Mouse (Mus musculus): Measurements from ENCODE around the gene Gm5129. TPM values are rescaled to one million over a fixed set of nuclear protein-coding genes. Genes with fewer than 3 reads are reported as not detected.

The Gm5129 gene
- polyA plus RNA-seq, 1 experiment from 2014 or later = not detected

DNA sequence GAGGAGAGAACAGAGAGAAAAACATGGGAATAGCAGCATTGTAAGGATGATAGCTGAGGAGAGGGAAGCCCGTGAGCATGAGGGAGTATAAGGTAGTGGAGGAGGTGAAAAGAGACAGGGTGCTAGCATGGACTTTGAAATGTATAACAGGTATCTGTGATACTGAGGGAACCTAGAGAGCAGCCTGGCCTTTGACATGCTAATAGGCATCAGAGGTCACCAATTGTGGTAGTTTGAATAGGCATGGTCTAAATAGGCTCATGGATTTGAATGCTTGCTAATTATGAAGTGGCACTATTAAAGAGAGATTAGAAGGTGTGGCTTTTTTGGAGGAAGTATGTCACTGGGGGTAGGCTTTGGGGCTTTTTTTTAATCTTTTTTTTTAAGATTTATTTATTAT, 22.8 kb downstream of the Gm5129 start:
- Histone ChIP-seq H3K27me3 (no peaks in the 10 kb centered on the region), H3K4me3 (no peak overlapping the region), H3K27ac (no peak overlapping the region), H3K4me2 (no peak overlapping the region), H3K36me3 (no peaks in the 10 kb centered on the region), H3K9ac (no peak overlapping the region), H3K4me1 (no peaks in the 10 kb centered on the region), H3K9me3 (no peaks in the 10 kb centered on the region)
- no peak for ATAC-seq (ENCODE audit: borderline replicate concordance, extremely low read depth, low FRiP score, low TSS enrichment)
- WGBS = 65% methylated on average over 1 of the region's 1 CpGs

DNA sequence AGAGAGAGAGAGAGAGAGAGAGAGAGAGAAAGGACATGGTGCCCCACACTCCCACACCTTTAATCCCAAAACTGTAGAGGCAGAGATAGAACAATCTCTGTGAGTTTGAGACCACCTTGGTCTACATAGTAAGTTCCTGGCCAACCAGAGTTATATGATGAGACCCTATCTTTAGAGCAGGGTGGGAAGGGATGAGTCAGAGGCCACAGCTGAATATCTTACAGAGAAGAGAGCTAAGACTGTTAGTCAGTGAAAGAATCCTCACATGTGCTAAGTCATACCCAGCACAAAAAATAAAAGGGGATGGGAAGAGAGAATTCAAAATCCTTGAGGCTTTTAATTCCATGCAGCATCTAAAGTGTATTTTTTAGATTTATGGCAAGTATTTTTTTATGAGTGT, 24.1 kb downstream of the Gm5129 start:
- no peak overlapping the region for H3K4me2 ChIP-seq
- no peaks in the 10 kb centered on the region for H3K9me3 ChIP-seq

GRCm38 (mm10) chr5:29708258-29708657, 27.5 kb downstream of the Gm5129 start:
- no peaks in the 10 kb centered on the region for H3K36me3 ChIP-seq
- H3K4me2 ChIP-seq = no peak overlapping the region
- no peaks in the 10 kb centered on the region for H3K4me1 ChIP-seq
- 5% methylated on average over 5 of the region's 5 CpGs for WGBS
- H3K27ac ChIP-seq = peak overlapping the region; percentile 71
- no peaks in the 10 kb centered on the region for H3K9me3 ChIP-seq
- H3K27me3 ChIP-seq = no peaks in the 10 kb centered on the region
- H3K4me3 ChIP-seq = no peak overlapping the region
- ATAC-seq (ENCODE audit: borderline replicate concordance, extremely low read depth, low FRiP score, low TSS enrichment) = peak; percentile 62; the same call in 1 of the 2 replicates
- H3K9ac ChIP-seq = no peak overlapping the region

More for the DNA sequence above, 24.1 kb downstream of the Gm5129 start:
- Histone ChIP-seq H3K4me3 (no peak overlapping the region), H3K9ac (no peak overlapping the region), H3K4me1 (no peaks in the 10 kb centered on the region), H3K36me3 (no peaks in the 10 kb centered on the region), H3K27me3 (no peaks in the 10 kb centered on the region), H3K27ac (no peak overlapping the region)
- ATAC-seq (ENCODE audit: borderline replicate concordance, extremely low read depth, low FRiP score, low TSS enrichment) = no peak

- Histone ChIP-seq H3K4me1 (no peaks in the 10 kb centered on the region), H3K4me2 (no peak overlapping the region), H3K9ac (no peak overlapping the region), H3K4me3 (no peak overlapping the region), H3K36me3 (no peaks in the 10 kb centered on the region), H3K9me3 (no peaks in the 10 kb centered on the region), H3K27me3 (no peaks in the 10 kb centered on the region), H3K27ac (no peak overlapping the region)
- no peak for ATAC-seq (ENCODE audit: borderline replicate concordance, extremely low read depth, low FRiP score, low TSS enrichment)
- WGBS = 69% methylated on average over 4 of the region's 4 CpGs
These were observed 28.5 kb downstream of the Gm5129 start for GRCm38 (mm10) chr5:29707241-29707640.

GRCm38 (mm10) chr5:29699520-29700202, 36.1 kb downstream of the Gm5129 start:
- Histone ChIP-seq H3K27me3 (no peaks in the 10 kb centered on the region), H3K9me3 (no peaks in the 10 kb centered on the region), H3K4me3 (no peak overlapping the region), H3K36me3 (no peaks in the 10 kb centered on the region), H3K4me2 (no peak overlapping the region), H3K9ac (no peak overlapping the region), H3K4me1 (no peaks in the 10 kb centered on the region), H3K27ac (no peak overlapping the region)
- ATAC-seq (ENCODE audit: borderline replicate concordance, extremely low read depth, low FRiP score, low TSS enrichment) = no peak
- 74% methylated on average over 2 of the region's 2 CpGs for WGBS

DNA sequence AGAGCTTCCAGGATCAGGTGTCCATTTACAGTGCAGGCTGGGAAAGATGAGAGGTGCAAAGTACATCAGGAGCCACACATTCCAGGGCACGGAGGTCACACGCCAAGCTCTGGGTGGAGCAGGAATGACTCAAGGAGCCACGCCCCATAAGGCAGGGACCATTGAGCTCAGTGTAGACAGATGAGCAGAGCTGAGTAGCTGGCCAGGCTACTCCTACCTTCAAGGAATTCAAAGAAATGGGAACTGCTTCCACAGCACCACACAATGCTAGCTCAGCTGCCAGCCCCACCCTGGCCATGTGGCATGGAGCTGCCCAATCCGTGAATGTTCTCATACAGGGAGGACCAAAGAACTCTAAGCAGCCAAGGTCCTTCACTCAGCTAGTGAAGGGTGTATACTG, 37.2 kb downstream of the Gm5129 start:
- H3K36me3 ChIP-seq = no peaks in the 10 kb centered on the region
- no peak overlapping the region for H3K27ac ChIP-seq
- no peaks in the 10 kb centered on the region for H3K9me3 ChIP-seq
- peak; percentile 35; the same call in 1 of the 2 replicates for ATAC-seq (ENCODE audit: borderline replicate concordance, extremely low read depth, low FRiP score, low TSS enrichment)
- H3K4me1 ChIP-seq = no peaks in the 10 kb centered on the region
- no peak overlapping the region for H3K4me3 ChIP-seq
- H3K27me3 ChIP-seq = no peaks in the 10 kb centered on the region
- no peak overlapping the region for H3K9ac ChIP-seq
- WGBS = 65% methylated on average over 4 of the region's 4 CpGs
- H3K4me2 ChIP-seq = no peak overlapping the region

DNA sequence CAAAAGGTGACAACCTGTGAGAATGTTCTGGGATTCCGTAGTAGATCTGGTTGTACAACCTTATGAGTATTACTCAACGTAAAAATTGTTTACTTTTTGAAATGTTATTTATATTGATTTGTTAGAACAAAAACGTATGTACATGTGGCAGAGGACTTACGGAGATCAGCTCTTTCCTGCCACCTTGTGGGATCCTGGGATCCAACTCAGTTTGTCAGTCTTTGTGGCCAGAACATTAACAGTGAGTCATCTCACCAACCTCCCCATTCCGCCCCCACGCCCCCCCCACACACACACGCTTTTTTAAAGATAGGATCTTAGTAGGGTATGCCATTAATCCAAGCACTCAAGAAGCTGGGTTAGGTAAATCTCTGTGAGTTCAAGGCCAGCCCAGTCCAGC, 47.4 kb downstream of the Gm5129 start:
- no peaks in the 10 kb centered on the region for H3K36me3 ChIP-seq
- H3K27ac ChIP-seq = no peak overlapping the region
- WGBS = 53% methylated on average over 7 of the region's 7 CpGs
- no peak overlapping the region for H3K4me2 ChIP-seq
- ATAC-seq (ENCODE audit: borderline replicate concordance, extremely low read depth, low FRiP score, low TSS enrichment) = no peak
- no peaks in the 10 kb centered on the region for H3K9me3 ChIP-seq
- no peaks in the 10 kb centered on the region for H3K27me3 ChIP-seq
- H3K4me3 ChIP-seq = no peak overlapping the region
- H3K9ac ChIP-seq = no peak overlapping the region
- H3K4me1 ChIP-seq = no peaks in the 10 kb centered on the region

DNA sequence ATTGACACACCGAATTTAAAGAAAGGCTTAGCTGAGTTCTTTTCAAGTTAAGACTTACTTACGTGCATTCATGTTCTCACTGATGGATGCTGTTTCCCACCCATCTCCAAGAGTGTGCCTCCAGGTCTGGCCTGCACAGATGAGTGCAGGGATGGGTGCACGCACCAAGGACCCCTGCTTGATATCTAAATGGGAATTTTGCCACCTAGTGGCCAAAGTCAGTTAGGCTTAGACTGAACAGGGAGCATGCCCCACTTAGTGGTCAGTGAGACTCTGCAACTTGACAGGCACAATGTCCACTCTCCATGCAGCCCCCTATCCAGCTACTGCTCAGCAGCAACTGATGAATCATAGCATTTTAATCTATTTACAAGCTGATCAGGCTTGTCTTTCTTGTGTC, 48.1 kb downstream of the Gm5129 start:
- WGBS = 48% methylated on average over 3 of the region's 3 CpGs

More for the DNA sequence above, 48.1 kb downstream of the Gm5129 start:
- Histone ChIP-seq H3K27ac (no peak overlapping the region), H3K4me1 (no peaks in the 10 kb centered on the region), H3K9me3 (no peaks in the 10 kb centered on the region), H3K36me3 (no peaks in the 10 kb centered on the region), H3K9ac (no peak overlapping the region), H3K27me3 (no peaks in the 10 kb centered on the region), H3K4me3 (no peak overlapping the region), H3K4me2 (no peak overlapping the region)
- 0 out of 2 replicates have a peak, but pooled peaks have one; percentile 46 for ATAC-seq (ENCODE audit: borderline replicate concordance, extremely low read depth, low FRiP score, low TSS enrichment)

Other genes with a start within 250 kb of the Gm5129 start
- gene Ube3c, start 166.7 kb downstream of the Gm5129 start, polyA plus RNA-seq (2015; fragmentation: Nextera tagmentation; extraction: Ambion mirVana) = 29.0 and 29.6 TPM in 2 replicates
- 139 and 141 TPM in 2 replicates for gene Dnajb6, start 248 bp downstream of the Gm5129 start, polyA plus RNA-seq (2015; fragmentation: Nextera tagmentation; extraction: Ambion mirVana)

Data from lung, embryonic 15.5 days (tissue).